Mouse (Mus musculus) c-Kit-positive CD71-negative TER-119-negative erythroid progenitor cells, embryonic 14.5 days (primary cell): Measurements from ENCODE around the gene Dock2.
"Not testable (repeated sequence)": the region's sequence is repeated elsewhere in the genome, so short reads cannot be mapped to it uniquely, and the experiment has no call there.

ENCODE experiments used
- DNase-seq: peaks from one replicate; pipeline ENCODE4 v3.0.0-alpha.2; 2013; ENCODE audit warnings: low read depth

The Dock2 gene

DNA sequence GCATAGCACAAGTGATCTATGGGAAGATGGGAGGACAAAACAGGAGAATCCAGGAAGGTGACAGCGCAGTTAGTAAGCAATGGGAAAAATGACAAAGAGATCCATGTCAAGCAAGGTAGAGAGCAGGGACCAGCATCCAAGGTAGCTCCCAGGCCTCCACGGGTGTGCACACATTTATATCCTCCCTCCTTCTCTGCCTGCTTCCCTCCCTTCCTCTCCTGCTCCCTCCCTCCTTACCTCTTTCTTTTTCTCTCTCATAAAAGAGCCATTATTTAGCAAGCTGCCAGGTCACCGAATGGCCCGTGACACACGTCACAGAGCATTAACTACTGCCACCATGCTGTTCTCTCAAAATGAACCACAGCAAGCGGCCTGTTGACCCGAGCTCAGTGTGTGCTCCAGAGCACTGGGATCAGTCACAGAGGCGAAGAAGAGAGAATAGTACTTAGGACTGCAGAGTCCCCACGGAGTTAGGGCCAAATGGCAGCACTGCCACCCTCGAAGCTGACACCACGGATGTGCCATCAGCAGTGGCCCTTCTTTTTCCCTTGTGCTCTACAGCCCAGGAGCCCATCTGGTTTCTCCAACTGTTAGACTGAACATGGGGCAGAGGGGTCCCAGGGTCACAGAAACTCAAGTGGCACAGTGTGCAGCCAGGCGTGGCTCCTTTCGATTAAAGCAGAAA, 499.4 kb downstream of the Dock2 start:
- DNase-seq = no peak

DNA sequence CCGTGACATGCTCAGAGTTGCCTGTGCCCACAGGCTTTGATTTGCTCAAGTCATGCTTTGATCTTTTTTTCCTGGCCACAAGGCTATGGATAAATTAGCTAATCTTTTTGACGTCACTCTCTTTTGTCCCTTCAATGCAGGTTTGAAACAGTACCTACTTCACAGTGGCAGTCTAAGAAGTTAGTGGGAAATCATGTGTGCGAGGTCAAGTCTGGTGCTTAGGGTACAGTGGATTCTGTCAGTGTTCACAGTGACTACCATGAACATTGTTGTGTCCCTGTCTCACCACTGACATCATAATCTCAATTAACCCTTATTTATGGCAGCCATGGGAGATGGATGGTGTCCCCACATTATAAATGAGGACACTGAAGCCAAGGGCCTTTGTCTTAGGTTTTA, 506.6 kb downstream of the Dock2 start:
- no peak for DNase-seq

DNA sequence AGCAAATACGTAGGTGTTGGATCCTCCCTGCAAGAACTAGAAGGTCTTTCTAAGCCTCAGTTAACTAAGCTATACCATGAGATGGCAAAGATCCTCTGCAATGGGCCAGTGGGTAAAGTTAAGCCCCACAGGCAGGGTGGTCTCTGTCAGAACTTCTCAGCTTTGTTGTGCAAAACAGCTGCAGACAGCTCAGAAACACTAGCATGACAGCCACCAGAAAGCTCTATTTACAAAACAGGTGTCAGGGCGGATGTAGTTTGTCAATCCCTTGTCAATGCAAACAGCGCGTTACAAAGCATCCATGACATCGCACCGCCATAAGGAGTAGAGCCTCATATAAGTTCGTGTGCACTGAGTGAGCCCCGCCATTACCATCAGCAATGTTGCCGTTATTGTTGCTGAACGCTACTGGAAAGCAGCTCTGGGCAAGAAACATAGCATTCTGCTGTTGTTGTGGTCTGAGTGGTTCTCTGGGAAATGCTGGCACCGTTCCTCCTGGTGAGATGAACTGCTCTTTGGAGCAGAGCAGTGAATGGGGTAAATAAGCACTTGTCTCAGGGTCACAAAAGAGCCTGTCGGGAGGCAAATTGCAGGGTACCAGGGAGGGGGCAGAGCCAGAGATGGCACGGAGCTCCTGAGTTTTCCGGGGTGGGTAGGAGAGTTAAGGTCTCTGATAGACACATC, 507.2 kb downstream of the Dock2 start:
- no peak for DNase-seq

DNA sequence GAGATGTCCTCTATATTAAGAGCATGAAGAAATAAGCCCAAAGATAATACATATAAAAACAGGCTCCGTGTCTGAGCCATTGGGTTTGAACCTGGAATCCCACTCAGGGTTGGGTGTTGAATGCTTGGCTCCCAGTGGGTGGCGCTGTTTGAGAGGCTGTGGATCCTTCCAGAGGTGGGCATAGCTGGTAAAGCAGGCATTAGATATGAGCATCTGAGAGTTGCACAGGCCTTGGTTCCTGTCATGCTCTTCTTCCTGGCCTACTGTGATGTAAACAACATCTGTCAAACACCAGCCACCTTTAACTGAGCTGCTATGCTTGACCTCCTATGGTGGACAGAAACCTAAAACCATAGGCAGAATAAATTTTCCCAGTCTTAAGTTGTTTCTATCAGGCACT, 507.8 kb downstream of the Dock2 start:
- no peak for DNase-seq

DNA sequence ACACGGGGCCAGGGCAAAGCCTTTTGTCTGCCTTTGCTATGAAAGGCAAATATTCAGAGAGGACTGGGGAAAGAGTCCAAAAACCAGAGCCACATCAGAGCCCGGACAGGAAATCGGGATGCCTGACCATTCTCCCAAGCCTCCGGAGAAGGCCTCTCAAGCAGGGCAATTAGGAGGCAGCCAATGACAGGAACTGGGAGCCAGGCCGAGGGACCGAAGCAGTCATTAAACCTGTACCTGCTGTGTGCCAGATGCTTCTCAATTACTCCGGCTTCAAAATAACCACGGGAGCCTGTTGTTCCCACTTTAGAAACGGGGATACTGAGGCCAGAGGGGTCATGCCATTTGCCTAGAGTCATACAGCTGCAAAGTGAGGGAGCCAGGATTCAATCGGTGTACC, 511.7 kb downstream of the Dock2 start:
- DNase-seq = no peak

DNA sequence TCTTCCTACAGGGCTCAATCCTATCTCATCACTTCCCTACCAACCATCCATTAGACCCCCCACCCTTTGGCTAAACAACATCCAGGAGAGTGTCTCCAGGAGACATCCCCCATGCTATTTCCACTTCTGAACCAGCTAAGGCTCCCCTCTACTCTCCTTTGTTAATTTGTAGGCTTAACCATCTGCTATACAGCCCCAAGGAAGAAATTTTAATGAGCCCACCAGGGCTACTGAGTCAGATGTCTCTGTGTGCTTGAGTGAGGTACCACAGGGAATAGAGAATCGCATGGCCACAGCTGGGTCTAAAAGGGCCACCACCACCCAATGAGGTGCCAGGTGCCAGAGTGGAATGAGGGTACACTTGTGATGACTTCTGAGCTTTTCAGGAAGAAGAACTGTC, 519.6 kb downstream of the Dock2 start:
- DNase-seq = no peak

DNA sequence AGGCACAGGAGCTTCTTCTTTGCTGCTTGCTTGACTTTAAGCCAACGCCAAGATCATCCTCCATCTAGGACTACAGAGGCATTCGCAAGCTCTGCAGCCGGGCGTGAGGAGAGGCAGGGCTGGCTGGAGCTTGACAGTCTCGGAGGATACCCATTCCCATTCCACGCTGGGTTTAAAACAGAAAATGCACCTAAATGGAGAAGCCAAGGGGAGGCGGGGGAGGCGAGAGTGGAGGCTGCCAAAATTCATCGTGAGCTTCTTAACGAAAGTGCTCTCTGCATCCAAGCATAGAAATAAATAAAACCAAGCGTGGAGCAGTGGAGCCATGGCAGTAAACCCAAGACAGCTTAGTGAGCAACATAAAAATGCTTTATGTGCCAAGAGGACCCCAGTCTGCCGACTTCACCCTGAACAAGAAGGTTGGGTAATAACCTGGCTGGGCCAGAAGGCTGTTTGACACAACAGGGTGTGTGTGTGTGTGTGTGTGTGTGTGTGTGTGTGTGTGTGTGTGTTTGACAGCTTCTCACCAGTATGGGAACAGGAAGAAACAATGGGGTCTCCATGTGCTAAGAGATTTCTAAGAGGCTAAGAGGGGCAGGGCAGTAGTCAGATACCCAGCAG, 524.7 kb downstream of the Dock2 start:
- no peak for DNase-seq

DNA sequence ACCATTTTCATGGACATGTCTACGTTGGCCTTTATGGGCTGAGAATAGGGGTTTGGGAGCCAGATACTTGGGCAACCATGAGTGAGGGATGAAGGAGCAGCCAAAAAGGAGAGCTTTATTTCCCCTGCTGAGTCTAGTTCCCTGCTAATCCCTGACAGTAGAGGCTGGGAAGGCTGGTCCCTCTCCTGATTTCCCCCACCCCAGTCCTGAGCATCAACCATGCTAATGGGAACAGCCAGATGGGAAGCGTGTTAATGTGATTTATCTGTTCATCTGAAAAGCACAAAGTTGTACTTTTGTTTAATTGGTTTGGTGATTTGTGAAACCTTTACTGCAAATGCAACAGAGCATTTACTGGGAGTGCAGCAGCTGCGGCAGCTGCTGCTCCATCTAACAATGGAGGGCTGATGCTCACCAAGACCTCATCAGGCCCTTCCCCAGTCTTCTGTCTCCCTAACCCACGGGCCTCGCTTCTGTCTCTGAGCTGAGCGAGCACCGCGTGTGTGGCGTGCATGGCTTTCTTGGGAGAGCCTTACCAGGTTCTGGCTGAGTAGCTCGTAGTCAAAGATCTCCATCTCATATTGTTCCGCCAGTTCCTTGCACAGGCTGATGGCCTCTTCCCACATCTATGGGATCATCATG, 526.0 kb downstream of the Dock2 start:
- no peak for DNase-seq

DNA sequence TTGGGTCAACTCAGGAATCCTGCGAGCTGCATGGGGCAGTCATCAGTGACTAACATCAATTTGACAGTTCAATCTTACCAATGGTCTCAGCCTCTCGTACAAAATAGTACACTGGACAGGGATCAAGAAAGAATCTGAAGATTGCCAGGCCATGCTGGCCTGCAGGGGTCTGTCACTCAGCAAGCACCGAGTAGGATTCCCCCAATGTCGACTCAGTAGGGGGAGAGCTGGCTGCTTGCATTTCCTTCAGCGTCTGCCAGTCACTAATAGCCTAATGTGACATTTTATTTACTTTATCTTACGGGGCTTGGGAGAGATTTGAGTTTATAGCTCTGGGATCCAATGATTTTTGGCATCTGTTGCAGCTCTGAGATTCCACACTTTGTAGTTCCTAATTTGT, 540.7 kb downstream of the Dock2 start:
- no peak for DNase-seq

DNA sequence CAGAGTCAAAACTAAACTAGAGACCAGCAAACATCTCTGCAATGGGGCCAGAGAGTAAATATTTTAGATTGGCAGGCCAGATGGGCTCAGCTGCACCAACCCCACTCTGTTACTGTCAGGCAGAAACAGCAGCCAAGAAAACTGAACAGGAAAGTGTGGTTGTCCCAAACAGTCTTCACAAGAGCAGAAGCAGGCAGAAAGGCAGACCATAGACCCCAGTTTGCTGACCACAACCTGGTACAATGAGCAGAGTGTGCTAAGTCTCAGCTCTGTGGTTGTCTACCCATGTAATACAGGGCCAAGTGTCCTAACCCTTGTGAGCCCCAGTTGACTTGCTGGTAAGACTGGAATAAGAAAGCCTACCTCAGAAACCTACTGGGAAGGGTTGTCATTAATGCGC, 543.4 kb downstream of the Dock2 start:
- no peak for DNase-seq

DNA sequence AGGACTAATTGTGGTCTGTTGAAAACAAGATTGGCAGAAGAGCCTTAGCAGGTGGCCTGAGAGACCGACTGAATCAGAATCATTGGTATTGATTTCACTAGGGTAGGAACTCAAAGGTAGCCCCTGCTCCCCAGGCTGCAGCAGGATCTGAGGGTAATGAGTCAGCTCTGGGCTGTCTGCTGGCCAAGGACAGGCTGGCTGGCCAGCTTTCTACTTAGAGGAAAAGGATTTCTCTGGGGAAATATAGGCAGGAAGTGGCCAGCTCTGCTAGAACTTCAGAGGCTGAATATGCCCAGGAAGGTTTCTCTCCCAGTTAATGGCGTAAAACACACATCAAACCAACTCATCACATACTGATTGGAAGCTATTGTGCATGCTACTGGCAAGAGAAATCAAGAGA, 544.0 kb downstream of the Dock2 start:
- DNase-seq = no peak

DNA sequence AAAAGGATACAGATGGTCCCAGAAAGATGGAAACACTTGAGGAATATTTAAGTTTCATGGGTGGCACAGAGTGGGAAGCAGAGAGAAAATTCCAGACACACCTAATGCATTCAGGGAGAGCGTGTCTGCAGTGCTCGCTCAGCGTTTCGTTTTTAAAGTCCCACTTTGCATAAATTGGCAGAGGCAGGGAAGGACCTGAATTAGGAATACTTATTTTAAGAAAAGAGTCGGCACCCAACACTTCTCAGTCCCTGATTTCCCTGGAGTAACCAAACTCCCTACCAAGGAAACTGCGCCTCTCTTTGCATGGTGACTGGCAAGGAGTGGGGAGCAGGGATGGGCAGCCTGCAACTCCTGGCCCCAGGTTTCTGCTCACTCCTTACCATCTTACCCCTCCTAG, 546.8 kb downstream of the Dock2 start:
- no peak for DNase-seq

DNA sequence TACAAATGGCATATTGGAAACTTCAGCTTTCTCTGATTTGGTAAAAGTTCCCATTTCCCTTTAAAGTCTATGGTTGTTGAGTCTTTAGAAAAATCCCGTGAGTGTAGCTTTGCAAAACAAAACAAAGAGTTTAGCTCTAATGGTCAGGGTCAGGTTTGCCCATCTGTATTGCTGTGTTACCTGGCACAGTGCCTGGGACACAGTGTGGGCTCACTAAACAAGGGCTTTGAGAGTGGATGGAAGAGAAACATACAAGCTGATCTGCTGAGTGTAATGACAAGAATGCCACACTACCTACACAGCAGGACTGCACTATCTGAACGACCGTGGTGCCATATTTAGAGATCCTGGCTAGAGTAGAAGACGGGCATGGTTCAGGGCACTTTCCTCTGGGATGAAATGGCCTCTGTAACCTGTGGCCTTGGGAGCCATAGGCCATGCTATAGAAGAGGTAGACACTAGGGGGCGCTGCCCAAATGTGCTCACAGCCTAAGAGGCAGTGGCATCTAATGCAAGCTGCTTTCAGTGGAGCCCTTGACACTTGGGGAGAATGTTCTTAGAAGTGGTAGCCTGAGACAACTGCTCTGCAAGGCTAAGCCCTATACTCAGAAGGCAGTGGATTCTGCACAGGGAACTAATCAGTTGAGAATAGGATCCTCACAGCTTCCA, 547.5 kb downstream of the Dock2 start:
- peak; percentile 31 for DNase-seq

DNA sequence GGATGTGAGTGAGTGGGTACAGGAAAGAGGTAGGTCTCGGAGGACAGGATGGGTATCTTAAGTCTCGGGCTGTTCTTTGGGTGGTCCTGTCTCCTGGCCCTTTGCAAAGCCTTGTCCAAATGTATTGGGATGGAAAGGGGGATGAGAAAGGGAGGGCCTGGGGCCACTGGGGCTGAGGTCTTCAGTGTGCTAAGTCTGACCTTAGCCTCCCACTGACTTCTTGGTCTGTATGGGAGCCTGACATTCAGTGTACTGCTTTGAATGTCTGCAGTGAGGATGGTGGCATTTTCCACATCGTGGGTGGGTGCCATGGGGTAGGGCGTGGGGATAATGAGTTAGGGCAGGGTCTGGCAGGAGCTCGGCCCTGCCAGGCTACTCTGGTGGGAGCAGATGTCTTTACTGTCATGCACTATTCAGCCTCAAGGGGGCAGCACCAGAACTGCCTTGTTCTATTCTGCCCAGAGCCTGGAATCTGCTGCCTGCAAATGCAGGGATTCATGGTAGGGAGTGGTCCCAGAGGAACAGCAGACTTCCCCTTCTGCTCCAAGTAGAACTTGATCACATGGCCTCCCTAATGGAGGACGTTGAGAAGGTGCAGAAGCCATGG, 554.8 kb downstream of the Dock2 start:
- DNase-seq = peak; percentile 41

DNA sequence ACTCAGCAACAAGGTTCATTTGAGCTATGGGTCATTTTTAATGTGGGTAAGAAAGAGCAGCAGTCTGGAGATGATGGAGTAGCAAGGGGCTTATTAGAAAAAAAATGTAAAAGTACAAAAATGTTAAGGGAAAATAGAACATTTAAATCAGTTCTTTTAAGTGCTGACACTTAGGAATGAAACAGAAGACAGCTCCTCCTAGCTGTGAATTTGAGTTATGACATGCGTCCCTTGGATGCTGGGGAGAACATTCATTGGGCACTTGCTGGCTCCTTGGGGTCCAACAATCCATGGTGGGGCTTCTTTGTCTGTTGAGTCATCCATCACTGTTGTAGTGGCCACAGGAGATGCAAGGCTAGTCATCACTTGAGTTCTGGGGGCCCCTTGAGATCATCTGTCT, 556.5 kb downstream of the Dock2 start:
- no peak for DNase-seq

DNA sequence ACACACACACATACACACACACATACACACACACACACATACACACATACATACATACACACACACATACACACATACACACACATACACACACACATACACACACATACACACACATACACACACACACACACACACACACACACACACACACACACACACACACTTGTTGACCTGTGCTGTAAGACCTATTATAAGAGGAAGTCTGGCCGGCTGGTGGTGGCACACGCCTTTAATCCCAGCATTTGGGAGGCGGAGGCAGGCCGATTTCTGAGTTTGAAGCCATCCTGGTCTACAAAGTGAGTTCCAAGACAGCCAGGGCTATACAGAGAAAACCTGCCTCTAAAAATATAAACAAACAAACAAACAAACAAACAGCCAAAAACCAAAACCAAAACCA, 563.1 kb downstream of the Dock2 start:
- DNase-seq = not testable (repeated sequence)

DNA sequence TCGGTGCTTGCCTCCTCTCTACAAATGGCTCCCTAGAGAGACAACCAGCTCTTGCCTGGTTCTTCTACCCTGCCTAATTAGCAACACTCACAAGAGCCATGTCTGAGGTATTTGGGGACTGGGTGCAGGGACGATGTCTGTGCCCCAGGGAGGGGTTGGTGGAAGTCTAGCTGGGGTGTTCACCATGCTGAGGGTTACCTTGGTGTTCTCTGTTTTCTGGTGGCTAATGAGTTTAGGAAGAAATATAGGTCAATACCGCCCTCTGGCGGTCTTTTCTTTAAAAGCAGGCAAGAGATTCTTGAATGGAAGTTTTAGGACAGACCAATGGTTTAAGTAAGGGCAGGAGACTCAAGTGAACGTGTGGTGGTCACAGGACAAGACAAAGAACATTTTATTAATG, 570.8 kb downstream of the Dock2 start:
- DNase-seq = peak; percentile 65

DNA sequence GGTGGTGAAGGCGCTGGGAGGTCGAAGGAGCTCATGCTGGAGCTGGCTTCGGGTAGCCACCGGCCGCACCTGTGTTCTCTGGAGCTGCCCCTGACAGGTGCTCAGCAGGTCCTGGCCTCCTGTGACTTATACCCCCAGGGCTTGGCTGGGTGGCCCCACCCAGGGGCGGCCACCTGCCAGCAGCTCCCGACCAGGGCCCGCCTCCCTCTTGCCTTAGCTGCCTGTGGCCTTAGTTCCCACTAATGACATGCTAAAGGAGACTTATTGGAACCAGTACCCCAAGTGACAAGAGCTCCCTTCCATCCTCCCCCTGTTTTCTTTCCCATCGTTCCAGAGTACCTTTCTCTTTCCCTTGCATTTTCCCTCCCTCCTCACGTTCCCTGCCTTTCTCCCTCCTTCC, 575.7 kb downstream of the Dock2 start, which contains the start of gene Foxi1:
Foxi1 (minus strand) TSS at position 101 of the 400 bp plus-strand sequence.
- DNase-seq = no peak

DNA sequence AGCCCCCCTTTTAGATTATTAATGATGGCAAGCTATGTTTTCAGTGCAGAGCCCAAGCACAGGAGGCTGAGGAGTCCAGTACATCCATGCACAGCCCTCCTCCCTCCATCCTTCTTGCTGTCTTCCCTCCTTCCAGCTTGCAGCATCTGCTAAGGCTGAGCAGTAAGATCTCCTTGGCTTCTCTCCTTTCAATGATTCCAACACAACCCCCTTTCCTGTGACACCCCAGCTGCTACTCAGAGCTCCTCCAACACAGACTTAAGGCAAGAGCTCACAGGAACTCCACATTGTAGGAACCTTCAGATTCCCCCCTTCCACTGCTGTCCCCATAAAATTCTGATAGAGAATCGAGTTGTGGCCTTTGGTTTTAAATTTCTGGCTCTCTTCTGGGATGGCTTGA, 580.9 kb downstream of the Dock2 start:
- no peak for DNase-seq

DNA sequence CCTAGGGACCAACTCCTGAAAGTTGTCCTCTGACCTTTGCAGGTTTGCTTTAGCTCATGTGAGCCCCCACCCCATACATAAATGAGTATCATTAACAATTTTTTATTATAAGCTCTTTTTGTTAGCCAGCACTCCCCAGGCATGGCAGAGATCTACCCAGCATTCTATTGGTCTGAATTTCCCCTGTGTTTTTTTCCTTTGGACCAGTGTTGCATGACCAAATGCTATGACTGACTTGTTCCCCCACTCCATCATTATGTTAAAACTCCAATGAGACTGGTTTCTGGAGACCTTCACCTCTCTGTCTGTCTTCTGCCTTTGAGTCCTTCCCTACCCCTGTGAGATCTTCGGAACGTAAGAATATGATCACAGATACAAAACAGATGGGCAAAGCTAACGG, 588.5 kb downstream of the Dock2 start:
- DNase-seq = no peak

DNA sequence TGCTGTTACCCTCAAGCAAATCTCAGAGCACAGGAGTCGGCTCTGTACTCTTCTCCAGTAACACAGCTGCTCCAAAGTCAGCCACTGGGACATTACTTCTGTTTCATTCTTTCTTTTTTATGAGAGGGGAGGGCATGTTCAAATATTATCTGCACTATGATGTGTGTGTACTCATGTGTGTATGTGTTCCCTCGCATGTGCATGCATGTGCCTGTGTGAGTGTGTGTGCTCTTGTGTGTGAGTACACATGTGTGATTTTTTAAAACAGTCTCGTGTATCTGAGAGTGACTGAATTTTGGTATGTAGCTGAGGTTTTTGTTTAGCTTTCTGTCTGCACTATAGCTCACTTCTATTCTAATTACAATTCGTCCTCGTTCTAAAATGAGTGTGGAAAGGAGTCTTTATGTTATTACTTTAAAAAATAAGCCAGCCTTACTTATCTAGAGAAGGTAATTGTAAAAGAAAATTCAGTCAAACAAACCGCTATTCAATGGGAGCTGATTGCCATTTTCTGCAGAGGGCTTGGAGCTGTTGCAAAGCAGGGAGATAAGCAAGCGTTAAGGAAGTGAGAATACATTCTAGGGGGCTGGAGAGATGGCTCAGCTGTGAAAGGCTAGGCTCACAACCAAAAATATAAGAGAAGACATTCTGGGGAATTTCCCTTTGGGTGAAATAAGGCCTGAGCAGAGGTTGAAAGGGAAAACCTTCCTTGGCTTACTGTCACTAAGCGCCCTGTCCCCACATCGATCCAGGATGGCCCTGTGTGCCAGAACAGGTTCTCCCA, 589.3 kb downstream of the Dock2 start:
- no peak for DNase-seq
